Mouse (Mus musculus) midbrain, embryonic 11.5 days (tissue): ENCODE measurements around the gene Utp15. TPM values are rescaled to one million over a fixed set of nuclear protein-coding genes. Genes with fewer than 3 reads are reported as not detected.

Source experiments
- ATAC-seq: fragments of 200-750 bp; cut with Nextera tagmentation; 2 replicates; pipeline ENCODE4 v1.8.0; 2017; ENCODE audit warnings: moderate TSS enrichment, moderate library complexity; ENCODE audit not compliant: low FRiP score
- DNase-seq: peaks from one replicate; pipeline ENCODE4 v3.0.0; 2015; ENCODE audit warnings: low spot score; ENCODE audit errors: missing footprints
- H3K27ac ChIP-seq: fragments of 300-500 bp; sonication (generic); 2 replicates; pipeline ENCODE4 v1.5.1; 2014; ENCODE audit warnings: low read depth, low read length
- H3K27me3 ChIP-seq: fragments of 300-500 bp; sonication (generic); 2 replicates; pipeline ENCODE4 v1.6.1; 2014; ENCODE audit warnings: mild to moderate bottlenecking, low read length, moderate library complexity, mixed read lengths; ENCODE audit not compliant: control insufficient read depth, insufficient read depth
- H3K36me3 ChIP-seq: fragments of 300-500 bp; sonication (generic); 2 replicates; pipeline ENCODE4 v1.6.1; 2014; ENCODE audit warnings: mild to moderate bottlenecking, low read length, moderate library complexity, mixed read lengths; ENCODE audit not compliant: control insufficient read depth, insufficient read depth
- H3K4me1 ChIP-seq: fragments of 300-500 bp; sonication (generic); 2 replicates; pipeline ENCODE4 v1.6.1; 2014; ENCODE audit warnings: low read length; ENCODE audit not compliant: control insufficient read depth, insufficient read depth
- H3K4me2 ChIP-seq: fragments of 300-500 bp; sonication (generic); 2 replicates; pipeline ENCODE4 v1.6.1; 2014; ENCODE audit warnings: mild to moderate bottlenecking, moderate library complexity
- H3K4me3 ChIP-seq: fragments of 300-500 bp; sonication (generic); 2 replicates; pipeline ENCODE4 v1.5.1; 2014; ENCODE audit warnings: low read depth, low read length
- H3K9ac ChIP-seq: fragments of 300-500 bp; sonication (generic); 2 replicates; pipeline ENCODE4 v1.6.1; 2014; ENCODE audit warnings: low read length
- H3K9me3 ChIP-seq: fragments of 300-500 bp; sonication (generic); 2 replicates; pipeline ENCODE4 v1.6.1; 2016; ENCODE audit warnings: low read length; ENCODE audit not compliant: control insufficient read depth
- WGBS: fragments of 180-500 bp; shearing (Covaris S2); extraction: QIAGEN DNeasy Blood & Tissue Kit; methylation state at CpG from one replicate; pipeline ENCODE4 v1.1.7; 2014; 5-methylcytosine and 5-hydroxymethylcytosine counted together
- polyA plus RNA-seq: library from polyadenylated mRNA; unstranded; fragments of >200 nt; fragmentation: Nextera tagmentation; extraction: Ambion mirVana; gene quantifications from 2 replicates; pipeline ENCODE4 v1.2.1, GENCODE M21; 2014

Gene Utp15
- polyA plus RNA-seq, 1 experiment from 2014 or later = 40.4 TPM

DNA sequence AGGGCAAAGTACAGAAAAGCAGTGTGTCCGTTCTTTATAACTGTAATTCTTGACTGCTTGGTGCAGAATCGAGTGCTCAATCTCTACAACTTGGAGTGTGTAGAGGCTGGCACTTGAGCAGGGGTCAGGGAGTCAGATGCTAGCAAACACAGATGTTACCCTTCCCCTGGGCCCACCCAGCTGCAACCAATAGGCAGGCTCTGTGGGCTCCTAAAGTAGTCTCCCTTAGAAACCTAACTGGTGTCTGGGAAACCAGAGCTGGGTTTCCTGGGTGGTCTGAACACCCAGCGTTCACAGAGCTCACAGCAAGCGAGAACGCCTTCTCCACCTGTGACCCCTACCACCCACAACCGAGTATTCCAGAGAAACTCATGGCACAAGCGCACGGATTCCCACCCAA, 57.7 kb downstream of the Utp15 start:
- WGBS = 25% methylated on average over 8 of the region's 8 CpGs
- peaks cover 3% of the 10 kb centered on the region; the same call in 1 of the 2 replicates for H3K4me1 ChIP-seq
- H3K4me2 ChIP-seq = peak overlapping the region; percentile 95
- H3K27ac ChIP-seq = 0 out of 2 replicates have a peak overlapping the region, but pooled peaks have one; percentile 7
- H3K4me3 ChIP-seq = peak overlapping the region; percentile 62
- DNase-seq = peak; percentile 92
- H3K9me3 ChIP-seq = no peaks in the 10 kb centered on the region
- peak overlapping the region; percentile 72; the same call in 1 of the 2 replicates for H3K9ac ChIP-seq
- ATAC-seq = peak; percentile 17; the same call in 1 of the 2 replicates
- no peaks in the 10 kb centered on the region for H3K36me3 ChIP-seq
- H3K27me3 ChIP-seq = peaks cover 3% of the 10 kb centered on the region

DNA sequence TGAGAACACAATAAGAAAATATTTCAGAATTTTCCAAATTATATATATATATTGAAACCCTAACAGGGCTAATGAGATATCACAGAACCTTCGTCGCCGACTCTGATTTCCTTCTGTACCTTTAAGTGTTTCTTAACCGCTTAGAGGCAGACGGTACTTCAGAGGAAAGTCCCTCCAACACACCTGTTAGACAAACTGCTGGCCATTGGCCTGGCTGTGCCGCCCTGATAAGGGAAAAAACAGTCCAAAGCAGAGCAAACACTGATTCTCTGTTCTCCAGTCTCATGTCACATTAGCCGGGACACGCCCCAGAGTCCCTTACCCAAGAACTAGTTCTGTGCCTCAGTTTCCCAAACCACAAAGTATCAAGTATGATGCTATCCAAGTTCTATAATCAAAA, 58.5 kb downstream of the Utp15 start:
- peaks cover 3% of the 10 kb centered on the region; the same call in 1 of the 2 replicates for H3K4me1 ChIP-seq
- H3K9ac ChIP-seq = no peak overlapping the region
- H3K27me3 ChIP-seq = peaks cover 3% of the 10 kb centered on the region
- H3K4me3 ChIP-seq = no peak overlapping the region
- DNase-seq = no peak
- no peak for ATAC-seq
- WGBS = 89% methylated on average over 8 of the region's 8 CpGs
- H3K27ac ChIP-seq = no peak overlapping the region
- H3K36me3 ChIP-seq = no peaks in the 10 kb centered on the region
- H3K4me2 ChIP-seq = no peak overlapping the region; the same call in 1 of the 2 replicates
- no peaks in the 10 kb centered on the region for H3K9me3 ChIP-seq

DNA sequence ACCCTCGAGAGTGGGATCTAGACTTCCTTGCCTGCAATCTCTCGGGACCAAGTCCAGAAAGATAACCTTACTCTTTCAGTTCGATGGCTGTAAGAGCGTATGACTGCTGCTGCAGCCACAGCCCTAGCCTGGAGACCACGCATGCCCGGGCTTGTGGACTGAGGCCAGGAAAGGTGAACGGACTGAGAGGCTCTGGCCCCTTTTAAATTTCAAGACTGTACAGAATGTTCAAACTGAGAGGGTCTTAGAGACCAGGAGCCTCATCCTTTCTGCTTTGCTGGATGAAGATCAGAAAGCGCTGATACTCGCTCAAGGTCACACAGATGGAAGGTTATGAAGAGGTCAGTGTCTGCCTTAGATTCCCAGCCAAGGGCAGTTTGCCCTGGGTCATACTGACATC, 61.4 kb downstream of the Utp15 start:
- H3K4me1 ChIP-seq = peaks cover 3% of the 10 kb centered on the region; the same call in 1 of the 2 replicates
- no peaks in the 10 kb centered on the region for H3K36me3 ChIP-seq
- no peak overlapping the region for H3K4me3 ChIP-seq
- no peak overlapping the region for H3K4me2 ChIP-seq
- 66% methylated on average over 9 of the region's 9 CpGs for WGBS
- no peak for ATAC-seq
- no peak overlapping the region for H3K9ac ChIP-seq
- no peaks in the 10 kb centered on the region for H3K9me3 ChIP-seq
- H3K27me3 ChIP-seq = no peaks in the 10 kb centered on the region
- H3K27ac ChIP-seq = no peak overlapping the region
- DNase-seq = peak; percentile 78

Other genes starting within 250 kb of the Utp15 start
- 6.7 and 7.7 TPM in 2 replicates for gene Arhgef28, start 56.6 kb downstream of the Utp15 start, polyA plus RNA-seq
- gene Ankra2, start within 50 bp of the Utp15 start, polyA plus RNA-seq = 40.6 and 41.9 TPM in 2 replicates
- not detected in 2 replicates for gene Gm21976, start 16.8 kb upstream of the Utp15 start, polyA plus RNA-seq
- 823 and 852 TPM in 2 replicates for gene Btf3, start 54.0 kb upstream of the Utp15 start, polyA plus RNA-seq
- 4.4 and 5.2 TPM in 2 replicates for gene Foxd1, start 91.2 kb upstream of the Utp15 start, polyA plus RNA-seq
- 0.88 and 1.0 TPM in 2 replicates for gene Gm10320, start 229.0 kb upstream of the Utp15 start, polyA plus RNA-seq